Mouse (Mus musculus) limb, embryonic 13.5 days (tissue): ENCODE measurements around the gene Slc24a1. TPM values are rescaled to one million over a fixed set of nuclear protein-coding genes. Genes with fewer than 3 reads are reported as not detected.

Source experiments
- ATAC-seq: fragments of 200-750 bp; cut with Nextera tagmentation; 2 replicates; pipeline ENCODE4 v1.8.0; 2017; ENCODE audit warnings: low read depth, moderate number of reproducible peaks, moderate TSS enrichment; ENCODE audit not compliant: low FRiP score
- H3K27ac ChIP-seq: fragments of 300-500 bp; sonication (generic); 2 replicates; pipeline ENCODE4 v1.5.1; 2015; ENCODE audit warnings: inconsistent platforms, mild to moderate bottlenecking, moderate library complexity
- H3K27me3 ChIP-seq: fragments of 300-500 bp; sonication (generic); 2 replicates; pipeline ENCODE4 v1.6.1; 2015; ENCODE audit warnings: mild to moderate bottlenecking, inconsistent platforms
- H3K36me3 ChIP-seq: fragments of 300-500 bp; sonication (generic); 2 replicates; pipeline ENCODE4 v1.6.1; 2015; ENCODE audit warnings: inconsistent platforms, mild to moderate bottlenecking, moderate library complexity
- H3K4me1 ChIP-seq: fragments of 300-500 bp; sonication (generic); 2 replicates; pipeline ENCODE4 v1.6.1; 2015; ENCODE audit warnings: inconsistent platforms
- H3K4me2 ChIP-seq: fragments of 300-500 bp; sonication (generic); replicated peaks from 2 replicates; pipeline ENCODE4 v1.6.1; 2015; ENCODE audit warnings: inconsistent platforms, mild to moderate bottlenecking, moderate library complexity
- H3K4me3 ChIP-seq: fragments of 300-500 bp; sonication (generic); 2 replicates; pipeline ENCODE4 v1.5.1; 2015; ENCODE audit warnings: moderate library complexity, mild to moderate bottlenecking, inconsistent platforms
- H3K9ac ChIP-seq: fragments of 300-500 bp; sonication (generic); 2 replicates; pipeline ENCODE4 v1.6.1; 2015; ENCODE audit warnings: mild to moderate bottlenecking, inconsistent platforms
- H3K9me3 ChIP-seq: fragments of 300-500 bp; sonication (generic); 2 replicates; pipeline ENCODE4 v1.6.1; 2016; ENCODE audit warnings: inconsistent platforms
- WGBS: fragments of 180-500 bp; shearing (Covaris S2); methylation state at CpG from one replicate; pipeline ENCODE4 v1.1.7; 2015; 5-methylcytosine and 5-hydroxymethylcytosine counted together
- polyA plus RNA-seq: library from polyadenylated mRNA; unstranded; fragments of >200 nt; fragmentation: Nextera tagmentation; extraction: Ambion mirVana; gene quantifications from 2 replicates; pipeline ENCODE4 v1.2.1, GENCODE M21; 2015

Gene Slc24a1
- polyA plus RNA-seq, 1 experiment from 2014 or later = 0.06 TPM

DNA sequence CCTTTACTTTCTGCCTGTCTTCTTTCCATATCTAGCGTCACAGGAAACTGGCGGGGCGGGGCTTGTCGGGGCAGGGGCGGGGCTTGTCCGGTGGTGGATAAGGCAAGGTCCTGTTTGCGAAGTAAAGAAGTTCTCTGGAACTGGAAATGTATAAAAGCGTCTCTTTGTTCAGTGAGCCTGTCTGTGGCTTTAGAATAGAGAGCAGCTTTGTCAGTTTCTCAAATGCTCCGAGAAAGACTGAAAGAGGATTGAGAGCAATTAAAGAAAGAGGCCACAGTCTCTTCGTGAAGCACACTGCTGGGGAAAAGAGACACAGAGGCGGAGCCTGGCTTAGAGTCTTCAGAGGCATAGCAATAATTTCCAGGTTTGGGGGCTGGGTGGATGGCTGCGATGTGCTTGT lies 4.9 kb upstream of the Slc24a1 start:
- 35% methylated on average over 12 of the region's 12 CpGs for WGBS
- no peak overlapping the region for H3K9ac ChIP-seq
- peaks cover 32% of the 10 kb centered on the region for H3K27me3 ChIP-seq
- no peak overlapping the region for H3K27ac ChIP-seq
- no peaks in the 10 kb centered on the region for H3K9me3 ChIP-seq
- ATAC-seq = no peak
- H3K4me3 ChIP-seq = no peak overlapping the region
- no peak overlapping the region for H3K4me2 ChIP-seq
- H3K4me1 ChIP-seq = peaks cover 1% of the 10 kb centered on the region
- H3K36me3 ChIP-seq = no peaks in the 10 kb centered on the region

DNA sequence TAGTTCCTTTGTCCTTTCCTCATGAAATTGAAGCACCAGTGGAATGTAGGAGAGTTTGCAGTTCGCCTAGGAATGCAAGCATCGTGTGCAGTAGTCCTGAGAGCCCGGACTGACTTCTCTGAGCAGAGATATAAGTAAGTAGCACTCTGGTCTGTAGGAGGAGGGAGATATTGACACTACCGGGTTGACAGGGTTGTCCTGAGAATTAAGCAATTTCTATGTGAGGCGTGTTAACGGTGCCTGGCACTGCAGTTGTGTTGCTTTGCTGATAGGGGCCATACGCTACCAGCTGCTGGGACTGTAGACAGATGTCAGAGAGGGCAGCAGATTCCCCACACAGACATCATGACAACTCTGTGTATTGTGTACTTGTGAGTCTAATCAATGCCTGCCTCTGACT lies 1.8 kb upstream of the Slc24a1 start:
- H3K9ac ChIP-seq = no peak overlapping the region
- H3K4me3 ChIP-seq = no peak overlapping the region
- H3K36me3 ChIP-seq = no peaks in the 10 kb centered on the region
- peaks cover 55% of the 10 kb centered on the region for H3K27me3 ChIP-seq
- WGBS = 69% methylated on average over 7 of the region's 7 CpGs
- H3K9me3 ChIP-seq = no peaks in the 10 kb centered on the region
- no peak for ATAC-seq
- no peak overlapping the region for H3K4me2 ChIP-seq
- H3K27ac ChIP-seq = no peak overlapping the region
- H3K4me1 ChIP-seq = no peaks in the 10 kb centered on the region; the same call in 1 of the 2 replicates

DNA sequence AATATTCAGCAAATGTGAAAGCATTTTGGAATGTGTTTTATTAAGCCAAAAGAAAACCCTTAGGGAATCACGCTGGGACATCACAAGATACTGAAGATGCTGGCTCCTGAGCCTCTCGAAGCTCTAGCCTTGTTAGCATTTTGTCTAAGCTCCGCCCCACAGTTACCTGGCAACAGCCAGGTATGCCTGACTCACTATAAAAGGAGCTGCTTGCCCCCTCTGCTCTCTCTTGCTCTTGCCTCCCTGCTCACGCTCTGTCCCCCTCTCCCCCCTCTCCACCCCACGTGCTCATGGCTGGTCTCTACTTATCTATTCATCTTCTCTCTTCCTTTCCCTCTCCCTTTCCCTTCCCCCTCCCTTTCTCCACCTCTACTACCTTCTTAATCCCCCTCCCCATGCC lies 648 bp upstream of the Slc24a1 start:
- no peaks in the 10 kb centered on the region; the same call in 1 of the 2 replicates for H3K4me1 ChIP-seq
- no peak overlapping the region for H3K27ac ChIP-seq
- H3K9ac ChIP-seq = no peak overlapping the region
- peaks cover 65% of the 10 kb centered on the region for H3K27me3 ChIP-seq
- H3K4me2 ChIP-seq = no peak overlapping the region
- 19% methylated on average over 5 of the region's 5 CpGs for WGBS
- H3K36me3 ChIP-seq = no peaks in the 10 kb centered on the region
- H3K4me3 ChIP-seq = no peak overlapping the region
- no peak for ATAC-seq
- no peaks in the 10 kb centered on the region for H3K9me3 ChIP-seq

DNA sequence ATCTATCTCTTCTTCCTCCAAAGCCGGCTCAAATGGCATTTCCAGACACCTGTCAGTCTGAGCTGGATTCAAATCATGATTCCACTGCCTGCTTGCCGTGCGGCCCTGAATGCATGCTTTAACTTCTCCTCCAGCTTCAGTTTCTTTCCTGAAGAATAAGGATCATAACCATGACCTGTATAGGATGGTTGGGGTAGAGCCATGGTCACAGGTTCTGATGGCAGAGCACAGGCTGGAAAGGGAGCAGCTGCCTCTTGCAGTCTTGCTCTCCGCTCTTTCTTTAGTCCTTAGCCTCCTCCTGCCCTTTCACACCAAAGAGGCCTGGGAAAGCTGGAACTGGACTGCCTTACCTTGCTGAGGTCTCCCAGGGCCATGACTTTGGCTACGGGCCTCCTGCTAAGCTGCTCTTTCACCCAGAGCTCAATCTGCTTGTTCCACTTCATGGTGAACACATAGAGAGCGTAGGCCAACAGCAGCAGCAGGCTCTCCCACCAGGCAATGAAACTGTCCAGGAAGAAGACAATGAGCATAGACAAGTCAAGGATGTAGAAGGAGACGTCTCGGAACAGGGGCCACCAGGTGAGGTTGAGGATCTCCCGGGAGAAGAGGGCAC lies 3.8 kb downstream of the Slc24a1 start:
- peaks cover 10% of the 10 kb centered on the region for H3K4me1 ChIP-seq
- H3K4me3 ChIP-seq = no peak overlapping the region
- H3K27me3 ChIP-seq = peaks cover 77% of the 10 kb centered on the region
- no peak overlapping the region for H3K9ac ChIP-seq
- ATAC-seq = no peak
- H3K9me3 ChIP-seq = no peaks in the 10 kb centered on the region
- 90% methylated on average over 9 of the region's 9 CpGs for WGBS
- H3K27ac ChIP-seq = no peak overlapping the region
- no peaks in the 10 kb centered on the region for H3K36me3 ChIP-seq
- no peak overlapping the region for H3K4me2 ChIP-seq

DNA sequence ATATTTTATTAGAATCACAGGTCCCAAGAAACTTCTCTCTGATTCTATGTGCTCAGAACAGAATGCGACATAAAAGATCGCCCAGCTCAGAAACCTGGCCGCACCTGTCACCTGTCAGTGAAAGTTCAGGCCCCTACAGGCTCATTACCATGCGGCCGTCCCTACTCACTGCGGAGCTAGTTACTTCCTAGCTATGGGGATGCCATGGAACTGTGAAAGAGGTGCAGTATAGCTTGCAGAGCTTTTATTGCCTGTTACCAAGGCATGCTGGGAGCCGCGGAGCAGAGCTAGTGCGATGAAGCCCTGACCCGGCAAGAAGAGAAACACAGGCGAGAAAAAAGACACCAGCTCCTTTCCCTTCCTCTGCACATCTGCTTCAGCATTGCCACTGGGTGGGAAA lies 7.4 kb downstream of the Slc24a1 start:
- Histone ChIP-seq H3K4me3 (peak overlapping the region; percentile 18; the same call in 1 of the 2 replicates), H3K27ac (no peak overlapping the region), H3K27me3 (peaks cover 53% of the 10 kb centered on the region), H3K9ac (no peak overlapping the region), H3K9me3 (no peaks in the 10 kb centered on the region), H3K4me1 (peaks cover 24% of the 10 kb centered on the region), H3K4me2 (peak overlapping the region; percentile 50), H3K36me3 (no peaks in the 10 kb centered on the region)
- ATAC-seq = no peak
- WGBS = 6% methylated on average over 11 of the region's 11 CpGs

DNA sequence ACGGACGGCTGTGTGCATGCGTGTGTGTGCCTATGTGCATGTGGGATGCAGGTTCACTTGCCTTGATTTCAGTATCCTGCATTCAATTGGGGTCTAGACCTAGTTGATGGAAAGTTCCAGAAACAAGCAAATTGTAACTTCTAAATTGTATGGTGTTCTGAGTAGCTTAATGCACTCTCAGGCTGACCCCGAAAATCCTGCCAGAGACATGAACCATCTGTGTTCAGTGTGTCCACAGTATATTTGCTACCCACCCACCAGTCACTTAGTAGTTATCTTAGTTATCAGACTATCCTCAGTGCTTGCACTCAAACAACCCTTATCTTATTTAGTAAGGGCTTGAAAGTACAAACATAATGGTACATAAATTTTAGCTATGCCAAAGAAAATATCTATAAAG lies 9.8 kb downstream of the Slc24a1 start:
- no peaks in the 10 kb centered on the region for H3K36me3 ChIP-seq
- H3K9me3 ChIP-seq = no peaks in the 10 kb centered on the region
- H3K27ac ChIP-seq = no peak overlapping the region
- WGBS = 79% methylated on average over 4 of the region's 4 CpGs
- H3K4me1 ChIP-seq = peaks cover 27% of the 10 kb centered on the region
- peaks cover 35% of the 10 kb centered on the region for H3K27me3 ChIP-seq
- ATAC-seq = no peak
- no peak overlapping the region for H3K9ac ChIP-seq
- H3K4me2 ChIP-seq = no peak overlapping the region
- no peak overlapping the region for H3K4me3 ChIP-seq

DNA sequence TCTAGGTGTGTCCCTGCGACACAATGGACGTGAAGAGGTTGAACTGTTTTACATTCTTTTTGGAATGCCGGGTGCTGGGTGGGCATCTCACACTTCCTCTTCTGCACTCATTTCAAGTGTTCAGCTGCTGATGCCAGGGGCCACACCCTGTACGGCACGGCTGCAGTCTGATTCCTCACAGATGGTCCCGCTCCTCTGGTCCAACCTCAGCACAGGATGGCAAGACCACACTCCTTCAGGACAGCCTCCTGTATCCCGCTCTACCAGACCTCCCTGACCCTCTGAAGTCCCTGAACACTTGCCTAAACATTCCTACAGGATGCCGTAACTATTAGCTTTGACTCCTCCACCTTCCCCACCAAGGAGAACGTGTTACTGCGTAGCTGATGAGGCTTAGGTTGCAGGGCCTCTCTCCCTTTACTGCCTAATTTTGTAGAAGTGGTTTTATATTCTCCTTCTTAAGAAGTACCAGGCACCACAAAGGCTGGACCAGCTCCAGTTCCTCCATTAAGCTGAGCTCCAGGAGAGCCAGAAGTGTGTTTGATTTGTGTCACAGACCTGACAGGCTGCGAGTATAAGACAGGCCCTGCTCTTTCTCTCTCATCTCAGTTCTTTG lies 10.6 kb downstream of the Slc24a1 start:
- Histone ChIP-seq H3K4me2 (no peak overlapping the region), H3K4me1 (peaks cover 27% of the 10 kb centered on the region), H3K9ac (no peak overlapping the region), H3K4me3 (no peak overlapping the region), H3K36me3 (no peaks in the 10 kb centered on the region), H3K27me3 (peaks cover 29% of the 10 kb centered on the region), H3K27ac (peak overlapping the region; percentile 2; the same call in 1 of the 2 replicates), H3K9me3 (no peaks in the 10 kb centered on the region)
- peak; percentile 67 for ATAC-seq
- WGBS = 46% methylated on average over 11 of the region's 11 CpGs

DNA sequence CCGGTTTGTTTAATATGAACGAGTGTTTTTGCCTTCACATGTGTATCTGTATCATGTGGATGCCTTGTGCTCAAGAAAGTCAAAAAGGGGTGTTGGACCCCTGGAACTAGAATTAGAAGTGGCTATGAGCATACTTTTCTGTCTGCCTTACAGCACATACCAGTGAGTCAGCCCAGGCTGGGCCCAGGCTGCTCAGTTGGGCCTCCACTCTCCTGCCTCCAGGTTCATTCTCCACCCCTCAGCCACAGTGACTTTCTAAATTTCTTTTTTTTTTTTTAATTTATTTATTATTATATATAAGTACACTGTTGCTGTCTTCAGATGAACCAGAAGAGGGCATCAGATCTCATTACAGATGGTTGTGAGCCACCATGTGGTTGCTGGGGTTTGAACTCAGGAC lies 11.6 kb downstream of the Slc24a1 start:
- H3K9me3 ChIP-seq = no peaks in the 10 kb centered on the region
- H3K27me3 ChIP-seq = peaks cover 24% of the 10 kb centered on the region
- H3K36me3 ChIP-seq = no peaks in the 10 kb centered on the region
- no peak overlapping the region for H3K27ac ChIP-seq
- no peak overlapping the region for H3K9ac ChIP-seq
- H3K4me1 ChIP-seq = peaks cover 27% of the 10 kb centered on the region
- 88% methylated on average over 2 of the region's 2 CpGs for WGBS
- no peak overlapping the region for H3K4me2 ChIP-seq
- no peak overlapping the region for H3K4me3 ChIP-seq
- no peak for ATAC-seq

DNA sequence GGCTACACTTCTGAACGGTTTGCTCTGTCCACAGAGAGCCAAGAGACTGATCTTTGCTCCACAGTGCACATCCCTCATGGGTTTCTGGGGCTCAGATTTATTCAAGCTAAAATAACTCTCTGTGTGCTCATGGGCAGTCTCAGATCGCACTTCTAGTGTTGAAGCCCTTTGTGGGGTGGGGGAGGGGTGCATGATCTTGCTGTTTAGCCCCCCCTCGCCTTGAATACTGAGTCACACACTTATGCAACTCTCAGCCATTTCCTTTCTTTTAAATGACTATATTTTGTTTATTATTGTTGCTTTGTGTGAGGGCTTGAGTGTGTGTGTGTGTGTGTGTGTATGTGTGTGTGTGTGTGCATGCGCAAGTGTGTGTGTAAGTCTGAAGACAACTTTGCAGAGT lies 12.1 kb downstream of the Slc24a1 start:
- no peak for ATAC-seq
- WGBS = 65% methylated on average over 4 of the region's 4 CpGs
- no peak overlapping the region for H3K9ac ChIP-seq

DNA sequence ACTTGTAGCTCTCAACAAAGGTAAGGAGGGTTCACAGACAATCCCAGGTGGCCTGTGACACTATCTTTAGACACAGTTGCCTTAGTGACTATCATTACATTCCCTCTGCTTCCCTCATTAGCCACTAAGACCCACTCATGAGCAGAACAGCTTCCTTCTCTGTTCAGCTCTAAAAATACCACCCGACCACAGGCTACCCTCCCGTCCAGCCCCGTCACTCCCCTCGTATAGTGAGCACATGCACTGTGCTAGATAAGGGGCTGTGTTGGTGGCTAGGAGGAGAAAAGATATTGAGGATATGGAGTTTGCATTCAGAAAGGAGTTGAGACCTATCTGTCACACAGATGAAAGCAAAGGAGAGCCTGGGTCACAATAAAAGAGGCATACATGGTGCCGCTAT lies 12.9 kb downstream of the Slc24a1 start:
- Histone ChIP-seq H3K36me3 (no peaks in the 10 kb centered on the region), H3K9me3 (no peaks in the 10 kb centered on the region), H3K27me3 (peaks cover 13% of the 10 kb centered on the region), H3K4me2 (no peak overlapping the region), H3K4me1 (peaks cover 27% of the 10 kb centered on the region), H3K9ac (no peak overlapping the region), H3K27ac (no peak overlapping the region), H3K4me3 (no peak overlapping the region)
- WGBS = 75% methylated on average over 5 of the region's 5 CpGs
- no peak for ATAC-seq

More for the DNA sequence above, 12.1 kb downstream of the Slc24a1 start:
- H3K9me3 ChIP-seq = no peaks in the 10 kb centered on the region
- peaks cover 26% of the 10 kb centered on the region for H3K4me1 ChIP-seq
- H3K27ac ChIP-seq = no peak overlapping the region
- no peak overlapping the region for H3K4me2 ChIP-seq
- peaks cover 19% of the 10 kb centered on the region for H3K27me3 ChIP-seq
- H3K4me3 ChIP-seq = no peak overlapping the region
- H3K36me3 ChIP-seq = no peaks in the 10 kb centered on the region

DNA sequence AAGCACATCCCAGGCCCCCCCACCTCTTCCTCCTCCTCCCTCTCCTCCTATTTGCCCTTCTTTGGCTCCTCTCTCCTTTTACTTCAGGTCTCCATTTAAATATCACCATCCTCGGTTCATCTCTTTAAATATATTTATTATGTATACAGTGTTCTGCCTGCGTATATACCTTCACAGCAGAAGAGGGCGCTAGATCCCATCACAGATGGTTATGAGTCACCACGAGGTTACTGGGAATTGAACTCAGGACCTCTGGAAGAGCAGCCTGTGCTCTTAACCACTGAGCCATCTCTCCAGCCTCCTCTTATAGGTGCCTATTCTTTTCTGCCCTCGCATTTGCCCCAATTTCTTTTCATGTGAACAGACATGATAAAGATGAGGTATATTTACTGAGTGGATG lies 13.9 kb downstream of the Slc24a1 start:
- H3K9ac ChIP-seq = no peak overlapping the region
- no peak overlapping the region for H3K4me3 ChIP-seq
- H3K27ac ChIP-seq = no peak overlapping the region
- H3K4me2 ChIP-seq = no peak overlapping the region
- no peaks in the 10 kb centered on the region for H3K36me3 ChIP-seq
- 65% methylated on average over 5 of the region's 5 CpGs for WGBS
- H3K4me1 ChIP-seq = peaks cover 28% of the 10 kb centered on the region
- ATAC-seq = no peak
- peaks cover 5% of the 10 kb centered on the region for H3K27me3 ChIP-seq
- H3K9me3 ChIP-seq = no peaks in the 10 kb centered on the region

DNA sequence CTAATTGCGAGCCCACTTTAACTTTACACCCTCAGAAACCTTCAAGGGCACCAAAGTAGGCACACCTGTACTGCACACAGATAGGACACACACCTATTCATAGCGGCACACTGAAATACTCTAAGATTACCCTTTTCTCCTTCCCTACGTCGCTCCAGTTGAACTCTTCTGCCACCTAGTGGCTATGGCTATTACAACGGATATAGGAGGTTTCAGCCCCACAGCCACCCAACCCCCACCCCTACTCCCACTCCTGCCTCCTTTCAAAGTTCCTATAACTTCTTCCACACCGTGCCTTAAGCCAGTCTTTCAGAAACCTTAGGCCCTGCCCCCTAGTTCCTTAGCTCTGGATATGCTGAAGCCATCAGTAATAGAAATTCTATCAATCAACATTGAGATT lies 14.9 kb downstream of the Slc24a1 start:
- 0 out of 2 replicates have a peak, but pooled peaks have one; percentile 7 for ATAC-seq
- no peak overlapping the region for H3K9ac ChIP-seq
- H3K4me3 ChIP-seq = no peak overlapping the region
- 6% methylated on average over 6 of the region's 6 CpGs for WGBS
- H3K27me3 ChIP-seq = no peaks in the 10 kb centered on the region
- no peak overlapping the region for H3K27ac ChIP-seq
- peaks cover 28% of the 10 kb centered on the region for H3K4me1 ChIP-seq
- H3K36me3 ChIP-seq = no peaks in the 10 kb centered on the region
- no peak overlapping the region for H3K4me2 ChIP-seq
- no peaks in the 10 kb centered on the region for H3K9me3 ChIP-seq
